Mouse (Mus musculus): ENCODE data around the gene C130050O18Rik. TPM values are rescaled to one million over a fixed set of nuclear protein-coding genes. Genes with fewer than 3 reads are reported as not detected.
A peak's percentile ranks its signal among the peaks of the same experiment; 100 is the strongest.

C130050O18Rik gene
- total RNA-seq, 2 experiments from 2014 or later: 0.13 to 0.35 TPM

- DNase-seq: no peak
- intact Hi-C loops (cut with DNase I): loop anchor here (5.0 kb wide), 1 partner anchor 87 kb away; no protein-coding TSS in a partner anchor
Measured at GRCm38 (mm10) chr5:139449161-139449791, 44.2 kb downstream of the C130050O18Rik start.

GRCm38 (mm10) chr5:139449926-139450325 is 44.8 kb downstream of the C130050O18Rik start:
- no peak for DNase-seq
- intact Hi-C loops (cut with DNase I): loop anchor here (5.0 kb wide), 1 partner anchor 88 kb away; no protein-coding TSS in a partner anchor

- intact Hi-C loops (cut with DNase I): no loop called here
- no peak for DNase-seq
Measured at GRCm38 (mm10) chr5:139453031-139453430, 48.0 kb downstream of the C130050O18Rik start.

- no peak for DNase-seq
- intact Hi-C loops (cut with DNase I): no loop called here
Measured at GRCm38 (mm10) chr5:139455166-139455565, 50.1 kb downstream of the C130050O18Rik start.

GRCm38 (mm10) chr5:139457241-139457640 is 52.2 kb downstream of the C130050O18Rik start:
- no peak for DNase-seq
- intact Hi-C loops (cut with DNase I): no loop called here

DNA sequence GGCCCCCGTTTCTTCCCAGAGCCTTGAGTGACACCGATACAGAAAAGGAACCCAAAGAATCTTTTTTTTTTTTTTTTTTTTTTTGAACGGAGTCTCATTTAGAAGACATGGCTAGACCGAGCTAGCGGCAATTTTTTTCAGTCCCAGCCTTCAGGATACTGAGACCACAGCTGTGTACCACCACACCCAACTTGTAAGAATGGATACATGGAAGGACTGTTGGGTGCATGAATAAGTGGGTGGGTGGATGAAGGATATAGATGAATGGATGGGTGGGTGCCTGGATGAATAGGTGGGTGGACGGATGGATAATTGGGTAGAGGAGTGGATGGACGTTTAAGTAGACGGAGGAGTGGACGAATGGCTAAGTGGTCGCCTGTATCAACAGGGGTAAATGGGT is 54.9 kb downstream of the C130050O18Rik start:
- intact Hi-C loops (cut with DNase I): loop anchor here (5.0 kb wide), 1 partner anchor 98 kb away; no protein-coding TSS in a partner anchor
- no peak for DNase-seq

GRCm38 (mm10) chr5:139460384-139461067 is 55.4 kb downstream of the C130050O18Rik start, which contains the start of gene 3110082I17Rik:
TSS of gene 3110082I17Rik (minus strand) at chr5:139460527.
- DNase-seq: peak; percentile 97
- intact Hi-C loops (cut with DNase I): loop anchor here (5.0 kb wide), 1 partner anchor 98 kb away; no protein-coding TSS in a partner anchor

DNA sequence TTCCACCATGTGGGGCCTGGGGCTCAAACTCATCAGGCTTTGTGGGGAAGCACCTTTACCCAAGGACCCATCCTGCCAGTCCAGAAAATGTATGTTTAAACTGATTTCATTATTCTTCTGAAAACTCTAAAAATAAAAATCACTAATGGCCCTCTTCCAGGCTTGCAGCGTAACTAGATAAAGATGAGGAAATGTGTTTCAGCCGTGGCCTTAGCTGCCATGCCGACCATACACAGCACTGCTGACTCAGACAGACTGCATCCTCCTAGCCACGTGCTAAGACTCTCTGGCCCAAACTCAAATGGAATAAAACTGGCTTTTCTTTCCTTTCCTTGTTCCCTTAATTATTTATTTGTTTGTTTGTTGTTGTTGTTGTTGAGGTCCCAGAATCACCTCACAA is 59.8 kb downstream of the C130050O18Rik start:
- intact Hi-C loops (cut with DNase I): loop anchor here (5.0 kb wide), 1 partner anchor 103 kb away; no protein-coding TSS in a partner anchor
- no peak for DNase-seq

Small RNA genes lying within 50 kb of the gene (microRNA-seq; reads per million reads assigned to microRNA genes)
- 120 to 159 reads per million in 2 experiments for gene Mir339

Other genes with a start within 250 kb of the C130050O18Rik start
- 10 to 100 TPM; 32.6 to 37.6 TPM for gene Sun1, start 204.6 kb upstream of the C130050O18Rik start, total RNA-seq (2021)
- 10 to 100 TPM; 28.3 to 29.4 TPM for gene Get4, start 153.0 kb upstream of the C130050O18Rik start, total RNA-seq (2021)
- 1 to 10 TPM; 1.6 to 1.7 TPM for gene Adap1, start 79.7 kb upstream of the C130050O18Rik start, total RNA-seq (2021)
- 10 to 100 TPM; 52.8 to 68.3 TPM for gene Cox19, start 53.9 kb upstream of the C130050O18Rik start, total RNA-seq (2021)
- not detected for gene Cyp2w1, start 52.7 kb upstream of the C130050O18Rik start, total RNA-seq (2021)
- 10 to 100 TPM; 25.3 to 30.4 TPM for gene Gpr146, start 27.6 kb upstream of the C130050O18Rik start, total RNA-seq (2021)
- 1 to 10 TPM; 1.1 to 1.2 TPM for gene Gper1, start 17.9 kb downstream of the C130050O18Rik start, total RNA-seq (2021)
- 1 to 10 TPM; 6.1 to 9.2 TPM for gene 3110082I17Rik, start 55.2 kb downstream of the C130050O18Rik start, total RNA-seq (2021)
- 1 to 10 TPM; 6.9 to 7.6 TPM for gene Zfand2a, start 79.3 kb downstream of the C130050O18Rik start, total RNA-seq (2021)
- not detected for gene Uncx, start 138.2 kb downstream of the C130050O18Rik start, total RNA-seq (2021)

All from gastrocnemius, postnatal 36 days (tissue).